Mouse (Mus musculus): Measurements from ENCODE around the gene Gga1.

The Gga1 gene

GRCm38 (mm10) chr15:78908399-78908798 lies 31.4 kb downstream of the Gga1 start:
- DNase-seq (ENCODE audit: extremely low read depth, low read depth, low spot score) = peak; percentile 70

GRCm38 (mm10) chr15:78908982-78909381 lies 32.0 kb downstream of the Gga1 start:
- no peak for DNase-seq (ENCODE audit: extremely low read depth, low read depth, low spot score)

- DNase-seq (ENCODE audit: extremely low read depth, low read depth, low spot score) = no peak
These were observed 35.0 kb downstream of the Gga1 start for GRCm38 (mm10) chr15:78912040-78912439.

- DNase-seq (ENCODE audit: extremely low read depth, low read depth, low spot score) = peak; percentile 74
These were observed 36.7 kb downstream of the Gga1 start, which contains the start of gene Pdxp for GRCm38 (mm10) chr15:78913632-78914090. TSS of gene Pdxp (plus strand) at chr15:78913919.

- DNase-seq (ENCODE audit: extremely low read depth, low read depth, low spot score) = no peak
These were observed 37.3 kb downstream of the Gga1 start for GRCm38 (mm10) chr15:78914091-78914822.

GRCm38 (mm10) chr15:78914823-78915659 lies 38.1 kb downstream of the Gga1 start:
- no peak for DNase-seq (ENCODE audit: extremely low read depth, low read depth, low spot score)

GRCm38 (mm10) chr15:78915660-78916017 lies 38.6 kb downstream of the Gga1 start:
- DNase-seq (ENCODE audit: extremely low read depth, low read depth, low spot score) = no peak

- no peak for DNase-seq (ENCODE audit: extremely low read depth, low read depth, low spot score)
These were observed 39.2 kb downstream of the Gga1 start for GRCm38 (mm10) chr15:78916052-78916826.

- DNase-seq (ENCODE audit: extremely low read depth, low read depth, low spot score) = no peak
These were observed 41.1 kb downstream of the Gga1 start for GRCm38 (mm10) chr15:78918126-78918525.

GRCm38 (mm10) chr15:78919914-78920313 lies 42.9 kb downstream of the Gga1 start:
- no peak for DNase-seq (ENCODE audit: extremely low read depth, low read depth, low spot score)

- DNase-seq (ENCODE audit: extremely low read depth, low read depth, low spot score) = no peak
These were observed 45.7 kb downstream of the Gga1 start for GRCm38 (mm10) chr15:78922700-78923099.

GRCm38 (mm10) chr15:78923585-78923984 lies 46.6 kb downstream of the Gga1 start:
- DNase-seq (ENCODE audit: extremely low read depth, low read depth, low spot score) = no peak

GRCm38 (mm10) chr15:78925129-78925528 lies 48.1 kb downstream of the Gga1 start:
- no peak for DNase-seq (ENCODE audit: extremely low read depth, low read depth, low spot score)

- DNase-seq (ENCODE audit: extremely low read depth, low read depth, low spot score) = no peak
These were observed 49.3 kb downstream of the Gga1 start, which contains the start of gene Lgals1 for GRCm38 (mm10) chr15:78926021-78926919. TSS of gene Lgals1 (plus strand) at chr15:78926725.

- DNase-seq (ENCODE audit: extremely low read depth, low read depth, low spot score) = no peak
These were observed 50.2 kb downstream of the Gga1 start for GRCm38 (mm10) chr15:78927021-78927787.

- DNase-seq (ENCODE audit: extremely low read depth, low read depth, low spot score) = no peak
These were observed 50.9 kb downstream of the Gga1 start for GRCm38 (mm10) chr15:78927788-78928457.

GRCm38 (mm10) chr15:78928539-78928938 lies 51.5 kb downstream of the Gga1 start:
- DNase-seq (ENCODE audit: extremely low read depth, low read depth, low spot score) = no peak

GRCm38 (mm10) chr15:78930192-78930706 lies 53.3 kb downstream of the Gga1 start:
- DNase-seq (ENCODE audit: extremely low read depth, low read depth, low spot score) = no peak

Measured in fat pad, adult 2 months (tissue).